Mouse (Mus musculus) CH12.LX (cell line): ENCODE measurements around the gene Otogl. TPM values are rescaled to one million over a fixed set of nuclear protein-coding genes. Genes with fewer than 3 reads are reported as not detected.

Experiments used
- DNase-seq: peaks from one replicate; pipeline ENCODE4 v3.0.0-alpha.2; 2013; ENCODE audit errors: extremely low read depth
- H3K27ac ChIP-seq: 2 replicates; pipeline ENCODE4 v1.5.1; 2012; ENCODE audit warnings: low read depth, mild to moderate bottlenecking, control low read depth, moderate library complexity; ENCODE audit not compliant: insufficient read depth
- H3K27me3 ChIP-seq: replicated peaks from 2 replicates; pipeline ENCODE3; 2012; ENCODE audit warnings: inconsistent platforms
- H3K36me3 ChIP-seq, 2 experiments: replicated peaks in 1 of 2; 2 replicates each; pipeline versions ENCODE3 to v1.6.1; 2012; ENCODE audit warnings: inconsistent platforms in 1 of 2, low read length in 1 of 2, mild to moderate bottlenecking in 1 of 2, mixed read lengths in 1 of 2, moderate library complexity in 1 of 2; ENCODE audit not compliant: control insufficient read depth in 1 of 2, insufficient read depth in 1 of 2
- H3K4me1 ChIP-seq, 2 experiments: 2 replicates each; pipeline ENCODE4 v1.6.1; 2012; ENCODE audit warnings: inconsistent platforms in 1 of 2, moderate library complexity in 1 of 2; ENCODE audit not compliant: insufficient read depth in 2 of 2, control insufficient read depth in 1 of 2
- H3K4me2 ChIP-seq: 2 replicates; pipeline ENCODE4 v1.6.1; 2012; ENCODE audit warnings: low read depth, mild to moderate bottlenecking, control low read depth; ENCODE audit not compliant: poor library complexity, insufficient read depth, severe bottlenecking
- H3K4me3 ChIP-seq, 3 experiments: fragments of 150-350 bp in 1 of 3; sonication (generic) in 1 of 3; replicated peaks in 1 of 3; 2 replicates each; pipeline versions ENCODE3 to v1.5.1; 2011 to 2012; ENCODE audit warnings: low read depth in 2 of 3, low read length in 2 of 3, mild to moderate bottlenecking in 2 of 3, moderate library complexity in 2 of 3, control low read depth in 1 of 3, improper control_type of control experiment in 1 of 3, inconsistent platforms in 1 of 3, mixed read lengths in 1 of 3; ENCODE audit not compliant: poor library complexity in 1 of 3
- H3K79me2 ChIP-seq: replicated peaks from 2 replicates; pipeline ENCODE4 v1.6.1; 2012; ENCODE audit warnings: mild to moderate bottlenecking, moderate library complexity; ENCODE audit not compliant: control insufficient read depth, poor library complexity, insufficient read depth, severe bottlenecking; ENCODE audit errors: extremely low read depth
- H3K9ac ChIP-seq: 2 replicates; pipeline ENCODE4 v1.6.1; 2012; ENCODE audit warnings: low read depth, mild to moderate bottlenecking, control low read depth, moderate library complexity; ENCODE audit not compliant: insufficient read depth
- H3K9me3 ChIP-seq: replicated peaks from 2 replicates; pipeline ENCODE3; 2012; ENCODE audit warnings: low read length, inconsistent platforms, mixed read lengths
- BHLHE40 ChIP-seq: IDR thresholded peaks from 2 replicates; pipeline ENCODE4 v1.6.1; 2011; ENCODE audit warnings: mild to moderate bottlenecking, low read depth, low read length, improper control_type of control experiment
- CHD1 ChIP-seq: IDR thresholded peaks from 2 replicates; pipeline ENCODE4 v1.6.1; 2012; ENCODE audit warnings: low read depth, low read length, improper control_type of control experiment, inconsistent platforms
- CHD2 ChIP-seq: IDR thresholded peaks from 2 replicates; pipeline ENCODE4 v1.6.1; 2011; ENCODE audit warnings: low read length, improper control_type of control experiment
- CTCF ChIP-seq, 2 experiments: IDR thresholded peaks in 1 of 2; conservative IDR thresholded peaks in 1 of 2; 2 replicates each; pipeline ENCODE4 v1.5.1; 2011 to 2012; ENCODE audit warnings: low read depth in 2 of 2, low read length in 2 of 2, improper control_type of control experiment in 1 of 2, inconsistent platforms in 1 of 2, mild to moderate bottlenecking in 1 of 2, moderate library complexity in 1 of 2
- E2F4 ChIP-seq: IDR thresholded peaks from 2 replicates; pipeline ENCODE4 v1.6.1; 2011; ENCODE audit warnings: low read depth, low read length, improper control_type of control experiment; ENCODE audit not compliant: insufficient replicate concordance
- ELF1 ChIP-seq: IDR thresholded peaks from 2 replicates; pipeline ENCODE4 v1.6.1; 2014; ENCODE audit warnings: low read depth, mild to moderate bottlenecking, inconsistent platforms, low read length, improper control_type of control experiment
- ETS1 ChIP-seq: conservative IDR thresholded peaks from 2 replicates; pipeline ENCODE4 v1.6.1; 2012; ENCODE audit warnings: low read depth, mild to moderate bottlenecking, inconsistent platforms, low read length, improper control_type of control experiment, moderate library complexity
- GABPA ChIP-seq: IDR thresholded peaks from 2 replicates; pipeline ENCODE4 v1.6.1; 2012; ENCODE audit warnings: low read depth, low read length, improper control_type of control experiment, inconsistent platforms; ENCODE audit not compliant: insufficient replicate concordance
- HCFC1 ChIP-seq: IDR thresholded peaks from 2 replicates; pipeline ENCODE4 v1.6.1; 2012; ENCODE audit warnings: low read depth, mild to moderate bottlenecking, inconsistent platforms, low read length, improper control_type of control experiment
- IRF4 ChIP-seq: IDR thresholded peaks from 2 replicates; pipeline ENCODE4 v1.6.1; 2014; ENCODE audit warnings: low read depth, mild to moderate bottlenecking, inconsistent platforms, low read length, improper control_type of control experiment
- JUN ChIP-seq: IDR thresholded peaks from 2 replicates; pipeline ENCODE4 v1.6.1; 2011; ENCODE audit warnings: low read depth, mild to moderate bottlenecking, low read length, improper control_type of control experiment, moderate library complexity; ENCODE audit not compliant: insufficient read depth
- JUND ChIP-seq: conservative IDR thresholded peaks from 2 replicates; pipeline ENCODE4 v1.6.1; 2011; ENCODE audit warnings: low read depth, low read length, improper control_type of control experiment
- MAX ChIP-seq: IDR thresholded peaks from 2 replicates; pipeline ENCODE4 v1.6.1; 2011; ENCODE audit warnings: low read length, improper control_type of control experiment
- MEF2A ChIP-seq: IDR thresholded peaks from 2 replicates; pipeline ENCODE4 v1.6.1; 2014; ENCODE audit warnings: low read depth, mild to moderate bottlenecking, inconsistent platforms, low read length, improper control_type of control experiment, borderline replicate concordance
- NELFE ChIP-seq: IDR thresholded peaks from 2 replicates; pipeline ENCODE4 v1.6.1; 2011; ENCODE audit warnings: low read depth, low read length, improper control_type of control experiment
- NRF1 ChIP-seq: IDR thresholded peaks from 2 replicates; pipeline ENCODE4 v1.6.1; 2014; ENCODE audit warnings: low read depth, mild to moderate bottlenecking, inconsistent platforms, low read length, improper control_type of control experiment, moderate library complexity
- POLR2AphosphoS2 ChIP-seq: IDR thresholded peaks from 2 replicates; pipeline ENCODE4 v1.6.1; 2011; ENCODE audit warnings: low read depth, low read length, improper control_type of control experiment
- SMC3 ChIP-seq: IDR thresholded peaks from 2 replicates; pipeline ENCODE4 v1.6.1; 2011; ENCODE audit warnings: low read depth, low read length, improper control_type of control experiment
- ZC3H11A ChIP-seq: IDR thresholded peaks from 2 replicates; pipeline ENCODE4 v1.6.1; 2012; ENCODE audit warnings: low read depth, mild to moderate bottlenecking, inconsistent platforms, low read length, improper control_type of control experiment
- dilution Hi-C: fragments of 300-500 bp; cut with MboI; formaldehyde crosslinking; loops from 2 replicates; pipeline ENCODE4 v1.14.3; 2020; ENCODE audit warnings: low sequenced_read_pairs; ENCODE audit not compliant: extremely low pct_unique_long_range_greater_than_20kb, extremely low pct_ligation_motif_present
- in situ Hi-C: fragments of 300-500 bp; cut with MboI; formaldehyde crosslinking; loops from 3 replicates; pipeline ENCODE4 v1.14.3; 2019; ENCODE audit warnings: low sequenced_read_pairs, low pct_ligation_motif_present, low pct_unique_long_range_greater_than_20kb, mixed read lengths
- polyA plus RNA-seq: library from polyadenylated mRNA; unstranded; fragments of >175 nt; gene quantifications from 2 replicates; pipeline ENCODE4 v1.2.1, GENCODE M21; 2012; ENCODE audit warnings: low read depth; ENCODE audit not compliant: insufficient read length
- total RNA-seq, 2 experiments: library from RNA; depleted of rRNA; stranded (reverse); fragments of 300-350 nt in 1 of 2; fragments of >200 nt in 1 of 2; gene quantifications; 2 replicates each; pipeline ENCODE4 v1.2.3; 2012 to 2014

Otogl gene
- total and polyA plus RNA-seq, 3 experiments, result 1.1 to 3.2 (median 2.1) TPM

DNA sequence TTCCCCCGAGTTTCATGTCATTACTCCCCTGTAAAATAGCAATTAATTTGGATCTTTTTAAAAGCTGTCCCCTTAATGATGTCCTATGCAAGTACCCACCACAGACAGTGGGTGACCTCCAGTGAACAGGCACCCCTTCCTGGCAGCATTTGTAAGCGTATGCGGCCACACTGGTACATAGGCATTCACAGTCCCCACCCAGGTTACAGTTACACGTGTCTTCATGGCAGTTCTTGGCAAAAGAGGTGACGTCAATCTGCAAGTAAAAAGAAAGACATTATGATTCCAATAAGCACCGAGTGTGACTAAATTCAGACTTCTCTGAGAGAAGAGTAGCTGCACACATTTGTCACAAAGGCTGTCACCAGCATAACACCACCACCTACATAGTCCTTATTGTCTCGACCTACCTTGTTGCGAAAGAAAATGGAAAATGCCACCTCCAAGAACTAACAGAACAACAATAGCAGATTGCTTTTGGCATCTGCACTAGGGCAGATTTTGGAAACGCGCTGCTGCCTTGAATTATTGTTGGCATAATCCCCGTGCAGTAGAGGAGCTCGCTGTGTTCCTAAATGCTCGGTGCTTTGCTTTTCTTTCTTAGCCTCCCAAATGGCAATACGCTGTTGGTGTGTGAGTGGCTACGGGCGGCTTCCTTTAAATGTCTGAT lies 98.0 kb downstream of the Otogl start:
- DNase-seq, result no peak
- dilution Hi-C loops, result no loop called here
- no peak for TF ChIP-seq HCFC1
- no peak for TF ChIP-seq NRF1
- no peak for TF ChIP-seq CHD2
- TF ChIP-seq CHD1, result no peak
- TF ChIP-seq JUND, result no peak
- TF ChIP-seq JUN, result no peak
- no peak for TF ChIP-seq MEF2A
- TF ChIP-seq SMC3, result no peak
- TF ChIP-seq ELF1, result no peak
- TF ChIP-seq, all 38 proteins: peak for 0
- no peak overlapping the region for H3K4me3 ChIP-seq
- no peaks in the 10 kb centered on the region for H3K9me3 ChIP-seq
- in situ Hi-C loops, result no loop called here
- no peak overlapping the region for H3K27ac ChIP-seq
- no peak overlapping the region for H3K9ac ChIP-seq
- no peak overlapping the region for H3K4me2 ChIP-seq
- no peaks in the 10 kb centered on the region for H3K79me2 ChIP-seq
- H3K4me1 ChIP-seq, result peaks cover 0 to 7% of the 10 kb centered on the region in 2 experiments; a peak in 2 of 4 replicates
- H3K36me3 ChIP-seq, result no peaks in the 10 kb centered on the region
- no peaks in the 10 kb centered on the region for H3K27me3 ChIP-seq

DNA sequence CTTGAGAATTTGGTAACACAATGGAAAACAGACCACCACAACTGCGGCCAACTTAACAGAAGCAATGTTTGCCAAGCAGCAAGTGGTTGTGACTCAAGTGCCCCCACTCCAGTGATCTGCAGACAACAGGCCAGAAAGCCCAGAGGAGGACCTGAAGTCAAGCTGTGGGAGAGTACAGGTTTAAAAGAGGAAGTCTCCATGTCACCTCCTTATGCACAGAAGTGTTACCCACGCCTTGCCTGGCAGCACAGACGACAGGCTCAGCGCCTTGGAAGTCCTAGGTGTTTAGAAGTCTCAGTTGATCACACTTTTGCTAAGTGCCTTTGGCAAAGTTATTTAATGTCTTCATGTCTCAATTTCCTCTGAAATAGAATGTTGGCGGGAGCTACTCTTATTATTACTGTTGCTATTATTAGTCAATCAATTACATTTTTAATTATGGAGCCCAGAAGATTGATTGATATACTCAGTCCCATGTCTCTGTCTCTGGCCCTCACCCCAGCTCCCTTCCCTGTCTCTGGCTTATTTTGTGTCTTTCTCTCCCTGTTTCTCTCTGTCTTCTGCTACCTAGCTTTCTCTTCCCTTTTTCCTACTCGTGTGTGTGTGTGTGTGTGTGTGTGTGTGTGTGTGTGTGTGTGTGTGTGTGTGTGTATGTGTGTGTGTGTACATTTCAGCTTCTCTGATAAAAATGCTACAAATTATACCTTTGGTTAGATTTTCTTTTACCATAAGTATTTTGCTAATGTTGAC lies 101.1 kb downstream of the Otogl start:
- Histone ChIP-seq H3K27me3 (no peaks in the 10 kb centered on the region), H3K36me3 (no peaks in the 10 kb centered on the region), H3K4me2 (no peak overlapping the region), H3K27ac (no peak overlapping the region), H3K9ac (no peak overlapping the region), H3K4me1 (peaks cover 0 to 7% of the 10 kb centered on the region in 2 experiments; a peak in 2 of 4 replicates), H3K79me2 (no peaks in the 10 kb centered on the region), H3K9me3 (no peaks in the 10 kb centered on the region), H3K4me3 (no peak overlapping the region)
- dilution Hi-C loops (no loop called here), in situ Hi-C loops (no loop called here)
- DNase-seq, result peak; percentile 15
- TF ChIP-seq IRF4, result no peak
- TF ChIP-seq ZC3H11A, result no peak
- no peak for TF ChIP-seq BHLHE40
- TF ChIP-seq ELF1, result no peak
- TF ChIP-seq NELFE, result no peak
- TF ChIP-seq CTCF (conservative IDR thresholded peaks at IDR 0.05 in 1 of 2, IDR thresholded peaks at IDR 0.05 in 1 of 2; ENCODE audit: low read depth in 2 of 2, low read length in 2 of 2), result no peak
- no peak for TF ChIP-seq GABPA
- TF ChIP-seq POLR2AphosphoS2, result no peak
- no peak for TF ChIP-seq CHD1
- TF ChIP-seq NRF1, result no peak
- TF ChIP-seq ETS1, result no peak
- TF ChIP-seq MAX, result no peak
- no peak for TF ChIP-seq E2F4
- TF ChIP-seq JUN, result no peak
- TF ChIP-seq SMC3, result no peak
